Mouse (Mus musculus) embryonic fibroblast, embryonic 13.5 days (primary cell): ENCODE measurements around the gene Ccdc148.

Experiments used
- CTCF ChIP-seq: IDR thresholded peaks from 2 replicates; pipeline ENCODE4 v1.5.1; 2011; ENCODE audit warnings: mild to moderate bottlenecking, control low read depth, low read length, moderate library complexity, borderline replicate concordance; ENCODE audit not compliant: insufficient read depth
- POLR2A ChIP-seq: IDR thresholded peaks from 2 replicates; pipeline ENCODE4 v1.6.1; 2011; ENCODE audit warnings: low read depth, mild to moderate bottlenecking, control low read depth, low read length, moderate library complexity

GRCm38 (mm10) chr2:58879876-58880275 is 280.6 kb downstream of the Ccdc148 start:
- TF ChIP-seq POLR2A (no peak), CTCF (no peak)
